Mouse (Mus musculus) heart, embryonic 16.5 days (tissue): Measurements from ENCODE around the gene Pla2g16. TPM values are rescaled to one million over a fixed set of nuclear protein-coding genes. Genes with fewer than 3 reads are reported as not detected.

ENCODE experiments used
- polyA plus RNA-seq: library from polyadenylated mRNA; unstranded; fragments of >200 nt; fragmentation: Nextera tagmentation; extraction: Ambion mirVana; gene quantifications from 2 replicates; pipeline ENCODE4 v1.2.1, GENCODE M21; 2015

Gene Pla2g16
- polyA plus RNA-seq, 1 experiment from 2014 or later: 51.4 TPM

Other genes starting within 250 kb of the Pla2g16 start
- 32.4 and 33.0 TPM in 2 replicates for gene Mark2, start 215.6 kb upstream of the Pla2g16 start, polyA plus RNA-seq
- 15.0 and 19.0 TPM in 2 replicates for gene Spindoc, start 174.5 kb upstream of the Pla2g16 start, polyA plus RNA-seq
- gene 2700081O15Rik, start 139.8 kb upstream of the Pla2g16 start, polyA plus RNA-seq: 3.1 and 3.4 TPM in 2 replicates
- gene Rtn3, start 74.2 kb upstream of the Pla2g16 start, polyA plus RNA-seq: 134 and 139 TPM in 2 replicates
- gene Atl3, start 63.4 kb upstream of the Pla2g16 start, polyA plus RNA-seq: 9.2 and 10.3 TPM in 2 replicates
- 0.20 and 0.21 TPM in 2 replicates for gene Lgals12, start 49.7 kb downstream of the Pla2g16 start, polyA plus RNA-seq
- gene Hrasls5, start 55.1 kb downstream of the Pla2g16 start, polyA plus RNA-seq: not detected in 2 replicates
- gene Slc22a19, start 153.9 kb downstream of the Pla2g16 start, polyA plus RNA-seq: 0.11 TPM in 1 of 2 replicates, not detected in the other
- gene Slc22a26, start 245.2 kb downstream of the Pla2g16 start, polyA plus RNA-seq: not detected in 2 replicates